Comparison of ENCODE assay signal across 8 mouse cellular contexts in the genomic region with DNA sequence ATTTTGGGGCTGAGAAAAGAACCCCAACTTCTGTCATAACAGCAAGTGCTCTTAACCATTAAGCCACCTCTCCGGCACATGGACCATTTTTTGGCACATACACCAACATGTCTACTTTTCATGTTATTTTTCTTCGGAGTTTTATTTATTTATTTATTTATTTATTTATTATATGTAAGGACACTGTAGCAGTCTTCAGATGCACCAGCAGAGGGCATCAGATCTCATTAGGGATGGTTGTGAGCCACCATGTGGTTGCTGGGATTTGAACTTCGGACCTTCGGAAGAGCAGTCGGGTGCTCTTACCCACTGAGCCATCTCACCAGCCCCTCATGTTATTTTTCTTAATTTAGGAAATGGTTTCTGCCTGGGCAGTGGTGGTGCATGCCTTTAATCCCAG. TPM values are rescaled to one million over a fixed set of nuclear protein-coding genes. Genes with fewer than 3 reads are reported as not detected.
DNase-seq lines count a peak whose midpoint lies in the region; ATAC-seq and TF ChIP-seq lines count a peak whose summit lies in the region.
"Not testable (repeated sequence)": the region's sequence is repeated elsewhere in the genome, so short reads cannot be mapped to it uniquely, and the experiment has no call there.

No protein-coding gene starts in this region.

- peak; percentile 24; the same call in 1 of the 2 replicates for TF ChIP-seq CTCF in cerebellum, adult 2 months (IDR thresholded peaks at IDR 0.05; ENCODE audit: borderline replicate concordance, insufficient read depth, low read depth, low read length)
- TF ChIP-seq CTCF in heart, adult 2 months (IDR thresholded peaks at IDR 0.05) = peak; percentile 60
- peak; percentile 25; the same call in 1 of the 2 replicates for TF ChIP-seq CTCF in kidney, adult 2 months (conservative IDR thresholded peaks at IDR 0.05; ENCODE audit: insufficient read depth, insufficient read length, low read depth, low read length)
- TF ChIP-seq CTCF in left cerebral cortex, adult 2 months (IDR thresholded peaks at IDR 0.05) = peak; percentile 38
- peak; percentile 38 for TF ChIP-seq CTCF in lung, embryonic 14.5 days (IDR thresholded peaks at IDR 0.05; ENCODE audit: low read depth)
- TF ChIP-seq CTCF in midbrain, postnatal 0 days (IDR thresholded peaks at IDR 0.05) = peak; percentile 47
- peak; percentile 61 for TF ChIP-seq CTCF in stomach, postnatal 0 days (IDR thresholded peaks at IDR 0.05; ENCODE audit: low read depth)

- H3K9ac ChIP-seq in heart, adult 2 months (ENCODE audit: low read depth, low read length); lung, embryonic 14.5 days; midbrain, postnatal 0 days (replicated peaks; ENCODE audit: low read length, poor library complexity, severe bottlenecking); stomach, postnatal 0 days (ENCODE audit: low read length): not testable (repeated sequence)

- H3K36me3 ChIP-seq in heart, adult 2 months (ENCODE audit: control insufficient read depth, insufficient read depth, low read length); kidney, adult 2 months (ENCODE audit: control insufficient read depth, insufficient read depth, low read length); stomach, postnatal 0 days (ENCODE audit: control insufficient read depth, insufficient read depth, low read length): not testable (repeated sequence)
- H3K36me3 ChIP-seq in lung, embryonic 14.5 days (ENCODE audit: insufficient read depth) = peaks cover 22% of the 10 kb centered on the region
- peaks cover 17% of the 10 kb centered on the region for H3K36me3 ChIP-seq in midbrain, postnatal 0 days (ENCODE audit: insufficient read depth, low read length)

- peaks cover 21% of the 10 kb centered on the region for H3K4me1 ChIP-seq in cerebellum, adult 2 months (ENCODE audit: control insufficient read depth, insufficient read depth, low read length)
- peaks cover 11% of the 10 kb centered on the region for H3K4me1 ChIP-seq in heart, adult 2 months (ENCODE audit: control insufficient read depth, insufficient read depth, low read length)
- H3K4me1 ChIP-seq in kidney, adult 2 months (ENCODE audit: control insufficient read depth, insufficient read depth, low read length); lung, embryonic 14.5 days (ENCODE audit: insufficient read depth); midbrain, postnatal 0 days (ENCODE audit: insufficient read depth, low read length); stomach, postnatal 0 days (replicated peaks; ENCODE audit: control insufficient read depth, insufficient read depth): not testable (repeated sequence)

- TF ChIP-seq POLR2A in cerebellum, adult 2 months (IDR thresholded peaks at IDR 0.05; ENCODE audit: borderline replicate concordance, insufficient read depth, low read length); kidney, adult 2 months (IDR thresholded peaks at IDR 0.05; ENCODE audit: low read depth, low read length): not testable (repeated sequence)
- TF ChIP-seq POLR2A in heart, adult 2 months (IDR thresholded peaks at IDR 0.05; ENCODE audit: insufficient read depth, low read depth, low read length) = peak; percentile 3; the same call in 1 of the 2 replicates

- not testable (repeated sequence) for H3K9me3 ChIP-seq in lung, embryonic 14.5 days (ENCODE audit: low read depth, low read length); midbrain, postnatal 0 days (ENCODE audit: low read length); stomach, postnatal 0 days (ENCODE audit: control insufficient read depth, low read length)

- not testable (repeated sequence) for H3K4me3 ChIP-seq in cerebellum, adult 2 months (replicated peaks; ENCODE audit: insufficient read depth, low read depth, low read length); heart, adult 2 months; kidney, adult 2 months (ENCODE audit: insufficient read depth, low read depth, low read length); left cerebral cortex, adult 2 months; lung, embryonic 14.5 days (ENCODE audit: low read depth, low read length); midbrain, postnatal 0 days (ENCODE audit: low read depth, low read length); stomach, postnatal 0 days (ENCODE audit: low read depth, low read length)

- H3K4me2 ChIP-seq in lung, embryonic 14.5 days; midbrain, postnatal 0 days (ENCODE audit: low read depth, low read length, poor library complexity, severe bottlenecking); stomach, postnatal 0 days (replicated peaks; ENCODE audit: low read depth): not testable (repeated sequence)

- intact Hi-C loops in heart, adult 2 months (cut with DNase I); left cerebral cortex, adult 2 months (cut with DNase I): not testable (repeated sequence)

- WGBS in cerebellum, adult 2 months = 72% methylated on average over 5 of the region's 5 CpGs
- 64% methylated on average over 5 of the region's 5 CpGs for WGBS in heart, adult 2 months
- WGBS in kidney, adult 2 months = 54% methylated on average over 5 of the region's 5 CpGs
- WGBS in lung, embryonic 14.5 days = 77% methylated on average over 5 of the region's 5 CpGs
- WGBS in midbrain, postnatal 0 days = 75% methylated on average over 5 of the region's 5 CpGs
- 81% methylated on average over 5 of the region's 5 CpGs for WGBS in stomach, postnatal 0 days

- peak; percentile 28 for DNase-seq in CD4-positive helper T cell, adult 2 months (ENCODE audit: low read depth, low spot score)
- not testable (repeated sequence) for DNase-seq in cerebellum, adult 2 months; heart, adult 2 months; kidney, adult 2 months; left cerebral cortex, adult 2 months (ENCODE audit: extremely low spot score in 1 of 2, low spot score in 2 of 2); midbrain, postnatal 0 days (ENCODE audit: low spot score)
- DNase-seq in lung, embryonic 14.5 days = peak; percentile 47
- peak; percentile 13 for DNase-seq in stomach, postnatal 0 days (ENCODE audit: low spot score)

- not testable (repeated sequence) for TF ChIP-seq EP300 in heart, adult 2 months (IDR thresholded peaks at IDR 0.05; ENCODE audit: insufficient read depth, low read depth, low read length); stomach, postnatal 0 days (optimal IDR thresholded peaks at IDR 0.05)

- not testable (repeated sequence) for H3K79me2 ChIP-seq in heart, adult 2 months (replicated peaks; ENCODE audit: control insufficient read depth, insufficient read depth, low read length)

- H3K27me3 ChIP-seq in cerebellum, adult 2 months (ENCODE audit: control insufficient read depth, insufficient read depth, low read length); heart, adult 2 months (ENCODE audit: control insufficient read depth, insufficient read depth, low read length); kidney, adult 2 months (replicated peaks; ENCODE audit: control insufficient read depth, insufficient read depth, low read length); lung, embryonic 14.5 days (ENCODE audit: insufficient read depth, low read length); midbrain, postnatal 0 days (ENCODE audit: insufficient read depth, low read length); stomach, postnatal 0 days (ENCODE audit: control insufficient read depth, insufficient read depth, low read length): not testable (repeated sequence)

- ATAC-seq in lung, embryonic 14.5 days (ENCODE audit: insufficient read depth); midbrain, postnatal 0 days (ENCODE audit: low FRiP score); stomach, postnatal 0 days (ENCODE audit: low FRiP score, low TSS enrichment): not testable (repeated sequence)

- H3K27ac ChIP-seq in cerebellum, adult 2 months (ENCODE audit: insufficient read depth, low read length); heart, adult 2 months; kidney, adult 2 months (ENCODE audit: insufficient read depth, low read depth, low read length); left cerebral cortex, adult 2 months; lung, embryonic 14.5 days (ENCODE audit: low read depth); midbrain, postnatal 0 days (ENCODE audit: low read depth, low read length); stomach, postnatal 0 days (replicated peaks): not testable (repeated sequence)

RNA-seq across cellular contexts. Expression of gene Rras, which starts 6.0 kb away (rescaled TPM):
- 29.7 and 29.9 TPM in 2 replicates for polyA plus RNA-seq in cerebellum, adult 2 months (2012; rRNA removed)
- total RNA-seq in heart, adult 2 months (2021) = 10 to 100 TPM; 40.9 to 44.3 TPM
- 107 and 114 TPM in 2 replicates for polyA plus RNA-seq in heart, adult 2 months (2012; rRNA removed)
- polyA plus RNA-seq in kidney, adult 2 months (2012; rRNA removed) = 82.3 and 84.1 TPM in 2 replicates
- total RNA-seq in left cerebral cortex, adult 2 months (2021) = 10 to 100 TPM; 11.8 to 12.2 TPM
- 46.2 and 46.5 TPM in 2 replicates for polyA plus RNA-seq in lung, embryonic 14.5 days (2014; fragmentation: Nextera tagmentation; extraction: Ambion mirVana)
- total RNA-seq in midbrain, postnatal 0 days (2014; rRNA removed) = 7.3 and 7.9 TPM in 2 replicates
- polyA plus RNA-seq in midbrain, postnatal 0 days (2015; fragmentation: Nextera tagmentation; extraction: Ambion mirVana) = 11.9 and 14.0 TPM in 2 replicates
- 81.5 and 87.2 TPM in 2 replicates for polyA plus RNA-seq in stomach, postnatal 0 days (2015; fragmentation: Nextera tagmentation; extraction: Ambion mirVana)

RNA-seq across cellular contexts. Expression of gene Scaf1, which starts 7.5 kb away (rescaled TPM):
- polyA plus RNA-seq in cerebellum, adult 2 months (2012; rRNA removed) = 115 and 120 TPM in 2 replicates
- total RNA-seq in heart, adult 2 months (2021) = 10 to 100 TPM; 45.5 to 46.6 TPM
- polyA plus RNA-seq in heart, adult 2 months (2012; rRNA removed) = 33.9 and 36.0 TPM in 2 replicates
- polyA plus RNA-seq in kidney, adult 2 months (2012; rRNA removed) = 38.8 and 41.1 TPM in 2 replicates
- 100 to 1,000 TPM; 170 to 181 TPM for total RNA-seq in left cerebral cortex, adult 2 months (2021)
- 45.9 and 53.6 TPM in 2 replicates for polyA plus RNA-seq in lung, embryonic 14.5 days (2014; fragmentation: Nextera tagmentation; extraction: Ambion mirVana)
- total RNA-seq in midbrain, postnatal 0 days (2014; rRNA removed) = 86.5 and 90.9 TPM in 2 replicates
- 49.0 and 53.3 TPM in 2 replicates for polyA plus RNA-seq in midbrain, postnatal 0 days (2015; fragmentation: Nextera tagmentation; extraction: Ambion mirVana)
- 14.9 and 18.6 TPM in 2 replicates for polyA plus RNA-seq in stomach, postnatal 0 days (2015; fragmentation: Nextera tagmentation; extraction: Ambion mirVana)

RNA-seq across cellular contexts. Expression of gene Bcl2l12, which starts 25.2 kb away (rescaled TPM):
- 6.0 and 6.4 TPM in 2 replicates for polyA plus RNA-seq in cerebellum, adult 2 months (2012; rRNA removed)
- total RNA-seq in heart, adult 2 months (2021) = 10 to 100 TPM in 1 of 2 experiments, 1 to 10 TPM in 1; 9.5 to 11.5 TPM
- 16.8 and 19.2 TPM in 2 replicates for polyA plus RNA-seq in heart, adult 2 months (2012; rRNA removed)
- polyA plus RNA-seq in kidney, adult 2 months (2012; rRNA removed) = 20.0 and 21.4 TPM in 2 replicates
- total RNA-seq in left cerebral cortex, adult 2 months (2021) = 1 to 10 TPM; 3.0 to 3.8 TPM
- 69.9 and 76.9 TPM in 2 replicates for polyA plus RNA-seq in lung, embryonic 14.5 days (2014; fragmentation: Nextera tagmentation; extraction: Ambion mirVana)
- total RNA-seq in midbrain, postnatal 0 days (2014; rRNA removed) = 7.8 and 11.4 TPM in 2 replicates
- polyA plus RNA-seq in midbrain, postnatal 0 days (2015; fragmentation: Nextera tagmentation; extraction: Ambion mirVana) = 5.9 and 8.4 TPM in 2 replicates
- polyA plus RNA-seq in stomach, postnatal 0 days (2015; fragmentation: Nextera tagmentation; extraction: Ambion mirVana) = 23.0 and 23.4 TPM in 2 replicates

RNA-seq across cellular contexts. Expression of gene Irf3, which starts 26.3 kb away (rescaled TPM):
- polyA plus RNA-seq in cerebellum, adult 2 months (2012; rRNA removed) = 126 and 130 TPM in 2 replicates
- 10 to 100 TPM; 24.4 to 26.0 TPM for total RNA-seq in heart, adult 2 months (2021)
- polyA plus RNA-seq in heart, adult 2 months (2012; rRNA removed) = 55.6 and 62.6 TPM in 2 replicates
- 105 and 107 TPM in 2 replicates for polyA plus RNA-seq in kidney, adult 2 months (2012; rRNA removed)
- total RNA-seq in left cerebral cortex, adult 2 months (2021) = 10 to 100 TPM; 36.4 to 36.9 TPM
- 78.7 and 83.0 TPM in 2 replicates for polyA plus RNA-seq in lung, embryonic 14.5 days (2014; fragmentation: Nextera tagmentation; extraction: Ambion mirVana)
- 37.2 and 40.6 TPM in 2 replicates for total RNA-seq in midbrain, postnatal 0 days (2014; rRNA removed)
- 25.6 and 25.9 TPM in 2 replicates for polyA plus RNA-seq in midbrain, postnatal 0 days (2015; fragmentation: Nextera tagmentation; extraction: Ambion mirVana)
- 55.7 and 59.8 TPM in 2 replicates for polyA plus RNA-seq in stomach, postnatal 0 days (2015; fragmentation: Nextera tagmentation; extraction: Ambion mirVana)

RNA-seq across cellular contexts. Expression of gene Prr12, which starts 29.0 kb away (rescaled TPM):
- polyA plus RNA-seq in cerebellum, adult 2 months (2012; rRNA removed) = 22.6 and 23.3 TPM in 2 replicates
- total RNA-seq in heart, adult 2 months (2021) = 10 to 100 TPM; 22.4 to 23.0 TPM
- polyA plus RNA-seq in heart, adult 2 months (2012; rRNA removed) = 4.9 and 7.1 TPM in 2 replicates
- polyA plus RNA-seq in kidney, adult 2 months (2012; rRNA removed) = 7.1 and 9.1 TPM in 2 replicates
- total RNA-seq in left cerebral cortex, adult 2 months (2021) = 10 to 100 TPM; 70.0 to 73.4 TPM
- polyA plus RNA-seq in lung, embryonic 14.5 days (2014; fragmentation: Nextera tagmentation; extraction: Ambion mirVana) = 14.2 and 16.2 TPM in 2 replicates
- 17.4 and 17.9 TPM in 2 replicates for total RNA-seq in midbrain, postnatal 0 days (2014; rRNA removed)
- polyA plus RNA-seq in midbrain, postnatal 0 days (2015; fragmentation: Nextera tagmentation; extraction: Ambion mirVana) = 8.8 and 9.2 TPM in 2 replicates
- 3.4 and 3.8 TPM in 2 replicates for polyA plus RNA-seq in stomach, postnatal 0 days (2015; fragmentation: Nextera tagmentation; extraction: Ambion mirVana)
